Mouse (Mus musculus): ENCODE results near the gene Lrmp. TPM values are rescaled to one million over a fixed set of nuclear protein-coding genes. Genes with fewer than 3 reads are reported as not detected.

Gene Lrmp
- polyA plus RNA-seq, 1 experiment from 2014 or later, result 2.1 TPM

DNA sequence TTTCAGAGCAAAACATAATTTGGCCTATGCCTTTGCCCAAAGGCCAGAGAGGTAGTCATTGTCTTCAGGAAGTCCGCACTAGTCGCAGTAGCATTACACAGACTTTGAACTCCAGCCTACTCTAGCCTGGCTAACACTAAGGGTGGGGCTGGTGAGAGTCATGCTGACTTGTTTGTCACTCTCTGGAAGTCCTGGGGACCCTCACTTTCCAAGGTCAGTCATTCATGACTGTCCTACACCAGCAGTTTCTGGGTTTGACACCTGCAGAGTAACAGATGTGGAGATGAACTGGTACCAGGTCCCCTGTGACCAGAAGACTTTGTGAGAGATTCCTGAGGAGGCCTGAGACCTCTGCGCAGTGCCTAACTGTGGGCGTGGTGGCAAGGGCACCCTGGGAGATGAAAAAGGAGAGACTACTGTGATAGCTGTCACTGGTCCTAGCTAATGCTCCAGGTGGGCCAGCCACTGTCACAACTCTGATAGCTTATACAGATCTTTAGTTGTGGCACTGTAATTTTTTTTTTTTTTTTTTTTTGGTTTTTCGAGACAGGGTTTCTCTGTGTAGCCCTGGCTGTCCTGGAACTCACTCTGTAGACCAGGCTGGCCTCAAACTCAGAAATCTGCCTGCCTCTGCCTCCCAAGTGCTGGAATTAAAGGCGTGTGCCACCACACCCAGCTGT lies 9.2 kb upstream of the Lrmp start:
- no peak overlapping the region for H3K4me3 ChIP-seq (replicated peaks)
- ATAC-seq (replicated peaks; ENCODE audit: low FRiP score), result no peak
- no peaks in the 10 kb centered on the region for H3K27me3 ChIP-seq
- H3K4me2 ChIP-seq, result no peak overlapping the region
- WGBS, result 95% methylated on average over 5 of the region's 6 CpGs
- H3K4me1 ChIP-seq, result peaks cover 5% of the 10 kb centered on the region; the same call in 1 of the 2 replicates
- H3K9ac ChIP-seq, result no peak overlapping the region
- no peak overlapping the region for H3K27ac ChIP-seq
- no peaks in the 10 kb centered on the region for H3K9me3 ChIP-seq (replicated peaks)
- no peaks in the 10 kb centered on the region for H3K36me3 ChIP-seq

DNA sequence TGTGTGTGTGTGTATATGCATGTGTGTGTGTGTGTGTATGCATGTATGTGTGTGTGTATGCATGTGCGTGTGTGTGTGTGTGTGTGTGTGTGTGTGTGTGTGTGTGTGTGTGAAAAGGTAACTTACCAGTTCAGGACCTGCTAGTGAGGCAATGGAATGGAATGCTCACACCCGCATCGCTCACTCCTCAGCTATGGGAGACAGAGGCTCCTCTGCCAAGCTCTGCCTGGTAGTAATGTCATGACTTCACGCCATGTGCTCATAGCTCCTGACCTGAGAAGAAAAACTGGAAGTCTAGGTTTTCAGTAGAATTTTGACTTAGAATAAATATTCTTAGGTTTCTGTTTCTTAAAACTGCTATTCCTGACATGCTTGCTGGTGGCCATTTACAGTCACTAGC lies 4.7 kb upstream of the Lrmp start:
- Histone ChIP-seq H3K4me1 (no peaks in the 10 kb centered on the region; the same call in 1 of the 2 replicates), H3K27me3 (no peaks in the 10 kb centered on the region), H3K27ac (no peak overlapping the region), H3K36me3 (no peaks in the 10 kb centered on the region), H3K4me2 (no peak overlapping the region), H3K9ac (no peak overlapping the region), H3K9me3 (replicated peaks) (no peaks in the 10 kb centered on the region), H3K4me3 (replicated peaks) (no peak overlapping the region)
- ATAC-seq (replicated peaks; ENCODE audit: low FRiP score), result no peak
- WGBS, result 87% methylated on average over 4 of the region's 4 CpGs

DNA sequence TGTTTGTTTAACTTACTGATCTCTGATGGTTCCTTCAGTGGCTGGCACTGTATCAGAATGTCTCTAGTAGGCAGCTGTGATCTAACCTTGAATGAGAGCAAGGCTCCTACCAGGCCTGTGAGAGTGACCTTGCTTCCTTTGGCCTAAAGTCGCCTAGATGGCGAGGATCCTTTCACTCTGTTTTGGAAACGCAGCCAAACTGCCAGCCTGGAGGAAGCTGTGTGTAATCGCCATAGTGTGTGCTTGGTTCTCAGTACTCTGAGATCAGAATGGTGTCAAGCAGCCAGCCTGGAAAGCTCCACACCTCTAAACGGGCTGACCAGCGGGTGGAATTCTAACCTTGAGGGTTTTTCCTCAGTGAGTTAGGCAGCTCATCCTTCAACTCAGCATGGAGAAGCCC lies 2.6 kb upstream of the Lrmp start:
- no peak for ATAC-seq (replicated peaks; ENCODE audit: low FRiP score)
- H3K4me3 ChIP-seq (replicated peaks), result no peak overlapping the region
- H3K4me2 ChIP-seq, result no peak overlapping the region
- 63% methylated on average over 6 of the region's 6 CpGs for WGBS
- peaks cover 10% of the 10 kb centered on the region for H3K4me1 ChIP-seq
- no peak overlapping the region for H3K27ac ChIP-seq
- no peak overlapping the region for H3K9ac ChIP-seq
- H3K36me3 ChIP-seq, result no peaks in the 10 kb centered on the region
- H3K9me3 ChIP-seq (replicated peaks), result no peaks in the 10 kb centered on the region
- no peaks in the 10 kb centered on the region for H3K27me3 ChIP-seq

DNA sequence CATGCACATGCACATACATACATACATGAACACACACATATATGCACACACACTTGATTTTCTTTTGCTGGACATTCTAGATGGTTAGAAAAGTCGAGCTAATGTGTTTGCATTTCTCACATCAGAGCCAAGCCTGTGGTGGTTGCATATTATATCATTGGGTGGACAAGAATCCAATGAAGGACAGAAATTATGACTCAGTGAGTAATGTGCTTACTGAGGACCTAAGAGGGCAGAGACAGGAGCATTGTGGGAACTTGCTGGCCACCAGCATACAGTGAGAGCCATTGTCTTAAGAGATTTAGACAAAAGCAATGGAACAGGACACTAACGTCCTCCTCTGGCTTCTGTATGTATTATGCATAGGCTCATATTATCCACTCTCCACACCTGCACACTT lies 892 bp upstream of the Lrmp start:
- no peaks in the 10 kb centered on the region for H3K27me3 ChIP-seq
- peaks cover 10% of the 10 kb centered on the region for H3K4me1 ChIP-seq
- no peak overlapping the region for H3K27ac ChIP-seq
- H3K9ac ChIP-seq, result no peak overlapping the region
- no peak for ATAC-seq (replicated peaks; ENCODE audit: low FRiP score)
- H3K9me3 ChIP-seq (replicated peaks), result no peaks in the 10 kb centered on the region
- no peak overlapping the region for H3K4me2 ChIP-seq
- 83% methylated on average over 2 of the region's 2 CpGs for WGBS
- H3K36me3 ChIP-seq, result no peaks in the 10 kb centered on the region
- H3K4me3 ChIP-seq (replicated peaks), result no peak overlapping the region

DNA sequence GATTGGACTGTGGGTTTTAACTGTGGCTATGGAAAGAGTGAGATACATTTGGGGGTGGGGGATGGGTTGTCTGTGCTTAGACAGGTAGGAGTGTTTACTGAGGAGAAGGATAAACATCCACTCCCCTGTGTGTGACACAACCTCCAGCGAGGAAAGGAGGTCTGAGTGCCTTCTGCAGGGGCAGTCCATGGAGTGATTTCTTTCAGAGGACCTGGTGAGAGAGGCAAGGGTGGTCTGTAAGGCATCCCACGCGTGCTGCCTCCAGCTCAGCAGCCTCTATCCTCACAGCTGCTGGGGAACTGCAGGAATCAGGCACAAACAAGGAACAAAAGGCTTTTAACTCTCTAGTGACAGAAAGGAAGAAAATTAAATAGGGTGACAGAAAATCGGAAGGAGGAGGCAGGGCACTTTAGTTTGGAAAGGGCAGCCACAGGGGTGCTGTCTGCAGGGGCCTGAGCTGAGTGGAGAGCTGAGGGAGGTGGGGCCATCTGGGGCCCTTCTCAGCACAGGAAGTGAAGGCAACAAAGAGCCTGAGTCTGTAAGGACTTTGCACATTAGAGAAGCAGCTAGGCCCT lies 732 bp downstream of the Lrmp start:
- Histone ChIP-seq H3K27me3 (no peaks in the 10 kb centered on the region), H3K27ac (0 out of 2 replicates have a peak overlapping the region, but pooled peaks have one; percentile 27), H3K4me1 (peaks cover 21% of the 10 kb centered on the region), H3K4me2 (no peak overlapping the region), H3K4me3 (replicated peaks) (no peak overlapping the region), H3K9me3 (replicated peaks) (no peaks in the 10 kb centered on the region), H3K9ac (no peak overlapping the region), H3K36me3 (no peaks in the 10 kb centered on the region)
- WGBS, result 17% methylated on average over 4 of the region's 4 CpGs
- peak; percentile 76; the same call in 1 of the 2 replicates for ATAC-seq (replicated peaks; ENCODE audit: low FRiP score)

DNA sequence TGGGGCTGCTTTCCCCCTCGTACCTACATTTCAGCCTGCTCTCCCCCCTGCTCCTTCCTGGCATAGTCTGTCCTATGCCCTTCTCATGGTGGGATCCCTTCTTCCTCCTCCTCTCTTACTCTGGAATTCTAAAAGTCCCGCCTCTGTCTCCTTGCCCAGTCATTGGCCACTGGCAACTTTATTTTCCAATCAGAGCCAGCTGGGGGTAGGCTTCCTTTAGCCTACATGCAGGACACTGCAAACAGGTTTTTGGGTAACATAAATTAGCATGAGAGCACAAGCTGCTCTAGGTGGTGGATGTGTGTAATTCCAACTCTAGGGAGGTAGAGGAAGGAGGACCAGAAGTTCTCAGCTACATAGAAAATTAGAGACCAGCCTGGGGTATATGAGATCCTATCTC lies 4.6 kb downstream of the Lrmp start:
- H3K27me3 ChIP-seq, result no peaks in the 10 kb centered on the region
- no peak for ATAC-seq (replicated peaks; ENCODE audit: low FRiP score)
- H3K9me3 ChIP-seq (replicated peaks), result no peaks in the 10 kb centered on the region
- no peak overlapping the region for H3K4me2 ChIP-seq
- H3K9ac ChIP-seq, result no peak overlapping the region
- no peaks in the 10 kb centered on the region for H3K36me3 ChIP-seq
- no peak overlapping the region for H3K4me3 ChIP-seq (replicated peaks)
- no peak overlapping the region for H3K27ac ChIP-seq
- 76% methylated on average over 2 of the region's 2 CpGs for WGBS
- peaks cover 28% of the 10 kb centered on the region for H3K4me1 ChIP-seq

DNA sequence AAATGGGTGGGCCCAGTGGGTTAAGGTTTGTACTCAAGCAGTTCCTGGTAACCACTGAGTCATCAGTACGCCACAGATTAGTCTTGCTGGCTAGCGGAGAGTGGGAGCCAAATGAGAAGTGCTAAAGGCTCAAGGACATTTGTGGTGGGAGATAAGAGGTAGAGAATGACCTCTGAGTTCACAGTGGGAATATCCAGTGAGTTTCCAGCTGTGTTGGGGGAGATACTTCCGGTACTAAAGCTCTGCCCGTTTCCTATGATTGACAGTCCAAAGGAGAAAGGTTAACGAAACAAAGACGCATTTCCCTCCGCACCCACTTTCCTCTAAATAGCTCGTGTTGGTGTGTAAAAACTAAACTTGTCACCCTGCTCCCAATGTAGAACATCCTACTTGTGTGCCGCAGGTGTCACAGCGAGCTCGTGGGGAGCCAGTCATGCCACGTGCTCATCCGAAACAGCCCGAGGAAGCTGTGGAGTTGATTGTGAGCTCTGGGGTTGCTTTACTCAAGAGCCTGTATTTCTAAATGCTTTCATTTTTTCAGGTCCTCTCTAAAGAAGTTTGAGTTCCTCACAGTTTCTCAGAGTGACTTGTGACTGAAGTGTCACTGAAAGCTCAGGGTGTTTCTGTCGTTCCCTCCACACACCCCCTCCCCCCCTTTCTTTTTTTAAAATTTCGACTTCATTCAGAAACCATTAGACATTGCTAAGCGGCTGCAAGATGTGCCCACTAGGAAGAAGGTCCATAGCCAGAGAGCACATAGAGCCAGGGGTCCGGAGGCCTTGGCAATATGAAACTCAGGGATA lies 5.5 kb downstream of the Lrmp start:
- no peak overlapping the region for H3K9ac ChIP-seq
- 40% methylated on average over 18 of the region's 18 CpGs for WGBS
- no peaks in the 10 kb centered on the region for H3K36me3 ChIP-seq
- no peak overlapping the region for H3K27ac ChIP-seq
- no peak overlapping the region for H3K4me3 ChIP-seq (replicated peaks)
- H3K9me3 ChIP-seq (replicated peaks), result no peaks in the 10 kb centered on the region
- no peaks in the 10 kb centered on the region for H3K27me3 ChIP-seq
- H3K4me2 ChIP-seq, result peak overlapping the region; percentile 12; the same call in 1 of the 2 replicates
- no peak for ATAC-seq (replicated peaks; ENCODE audit: low FRiP score)
- H3K4me1 ChIP-seq, result peaks cover 34% of the 10 kb centered on the region

DNA sequence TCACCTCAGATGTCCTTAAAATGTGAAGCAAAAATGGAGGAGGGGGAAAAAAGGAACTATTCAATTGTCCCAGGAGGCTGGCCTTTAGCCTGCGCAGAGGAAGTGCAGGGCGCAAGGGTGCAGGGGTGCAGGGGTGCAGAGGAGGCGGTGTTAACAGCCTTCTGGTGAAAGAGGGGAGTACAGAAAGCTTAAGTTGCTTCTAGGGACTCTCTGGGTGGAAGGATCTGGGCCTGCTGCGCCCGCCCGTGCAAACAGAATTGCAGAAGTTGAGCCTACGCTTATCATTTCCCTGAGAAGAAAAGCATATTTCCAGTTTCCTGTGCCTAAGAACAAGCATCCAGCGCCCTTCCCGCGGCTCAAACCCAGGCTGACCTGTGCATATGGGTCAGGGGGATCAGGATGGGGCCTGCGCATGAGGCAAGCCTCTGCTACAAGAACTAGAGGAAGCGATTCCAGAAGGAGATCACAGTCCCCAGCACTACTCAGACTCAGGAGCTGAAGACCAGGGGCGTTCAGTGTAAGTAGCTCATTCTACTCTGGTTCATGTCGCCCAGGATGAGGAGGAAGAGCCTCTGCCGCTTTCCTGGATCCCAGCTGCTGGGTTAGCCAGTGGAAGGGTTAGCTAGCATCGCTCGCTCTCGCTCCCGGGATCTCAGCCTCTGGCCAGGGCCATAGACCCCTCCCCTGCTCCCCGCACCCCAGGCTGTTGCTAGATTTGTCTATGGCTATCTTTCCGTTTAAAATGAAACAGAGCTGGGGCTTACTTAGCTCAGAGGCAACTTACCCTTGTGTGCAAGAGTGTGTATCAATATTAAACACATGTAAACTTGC lies 6.4 kb downstream of the Lrmp start:
- H3K4me3 ChIP-seq (replicated peaks), result no peak overlapping the region
- no peaks in the 10 kb centered on the region for H3K9me3 ChIP-seq (replicated peaks)
- ATAC-seq (replicated peaks; ENCODE audit: low FRiP score), result no peak
- WGBS, result 67% methylated on average over 21 of the region's 21 CpGs
- no peaks in the 10 kb centered on the region for H3K36me3 ChIP-seq
- H3K9ac ChIP-seq, result no peak overlapping the region
- no peak overlapping the region for H3K27ac ChIP-seq
- no peaks in the 10 kb centered on the region for H3K27me3 ChIP-seq
- no peak overlapping the region for H3K4me2 ChIP-seq
- peaks cover 26% of the 10 kb centered on the region for H3K4me1 ChIP-seq

DNA sequence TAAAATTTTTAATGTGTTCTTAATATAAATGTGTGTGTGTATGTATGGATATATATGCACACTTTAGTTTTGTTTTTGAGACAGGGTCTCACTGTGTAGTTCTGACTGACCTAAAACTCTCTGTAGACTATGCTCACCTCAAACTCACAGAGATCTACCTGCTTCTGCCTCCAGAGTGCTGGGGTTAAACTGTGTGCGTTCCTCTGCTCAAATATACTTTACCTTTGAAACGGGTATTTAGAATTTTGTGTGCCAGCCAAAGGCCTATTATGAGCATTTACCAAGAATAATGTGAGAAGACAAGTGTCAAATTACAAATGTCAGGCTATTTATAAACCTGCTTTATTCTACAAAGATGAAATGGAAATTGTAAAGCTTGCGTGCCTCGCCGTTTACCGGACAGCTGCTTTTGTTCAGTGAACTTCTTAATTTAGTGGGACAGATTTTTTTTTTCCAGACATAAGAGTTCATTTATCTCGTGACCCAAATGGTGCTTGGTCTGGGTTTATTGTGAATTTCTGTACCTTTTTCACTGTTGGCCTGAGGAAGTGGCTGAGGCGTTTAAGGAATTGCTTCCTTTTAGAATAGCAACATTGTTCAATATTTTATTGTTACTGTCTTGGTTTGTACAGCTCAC lies 7.1 kb downstream of the Lrmp start:
- Histone ChIP-seq H3K27ac (no peak overlapping the region), H3K36me3 (no peaks in the 10 kb centered on the region), H3K9ac (no peak overlapping the region), H3K27me3 (no peaks in the 10 kb centered on the region), H3K9me3 (replicated peaks) (no peaks in the 10 kb centered on the region), H3K4me3 (replicated peaks) (no peak overlapping the region), H3K4me2 (no peak overlapping the region), H3K4me1 (peaks cover 26% of the 10 kb centered on the region)
- ATAC-seq (replicated peaks; ENCODE audit: low FRiP score), result no peak
- WGBS, result 58% methylated on average over 8 of the region's 8 CpGs

DNA sequence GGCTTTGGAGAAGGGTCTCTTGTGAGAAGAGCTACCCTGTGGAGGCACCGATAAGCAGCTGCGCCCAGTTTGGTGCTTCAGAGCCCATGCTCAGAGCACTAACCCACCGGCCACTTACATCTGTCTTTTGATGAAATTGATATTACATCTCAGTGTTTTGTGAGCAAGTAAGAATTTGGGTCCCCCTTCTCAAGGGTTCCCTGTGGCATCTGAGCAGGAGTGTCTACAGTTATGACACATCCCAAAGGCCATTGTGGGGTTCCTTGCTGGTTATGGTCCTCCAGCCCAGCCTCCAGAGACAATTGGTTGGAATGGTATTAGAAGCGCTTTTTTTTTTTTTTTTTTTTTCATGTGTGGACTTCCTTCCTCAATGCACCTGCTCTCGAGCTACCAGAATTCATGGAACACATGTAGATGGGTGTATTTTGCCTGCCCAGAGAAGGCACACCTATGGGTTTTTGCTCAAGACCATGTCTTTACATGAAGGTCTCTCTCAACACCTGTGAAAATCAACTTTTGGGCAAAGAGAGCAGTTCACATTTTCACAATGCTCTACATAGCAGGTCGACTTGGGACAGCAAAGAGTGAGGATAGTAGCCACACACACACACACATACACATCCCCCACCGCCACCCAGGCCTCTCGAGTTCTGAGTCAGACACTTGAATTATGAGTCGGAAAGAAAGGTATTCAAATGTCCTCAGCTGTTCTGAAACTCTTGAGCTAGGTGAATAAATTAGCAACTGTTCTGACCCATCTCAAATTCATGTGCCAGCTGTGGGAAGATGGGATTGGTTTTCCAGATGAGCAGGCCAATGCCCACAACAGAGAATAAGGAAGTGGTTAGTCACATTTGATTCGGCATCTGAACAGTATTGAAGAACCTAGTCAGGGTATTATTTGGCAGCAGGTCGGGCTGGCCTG lies 7.9 kb downstream of the Lrmp start:
- 66% methylated on average over 11 of the region's 11 CpGs for WGBS
- Histone ChIP-seq H3K4me1 (peaks cover 26% of the 10 kb centered on the region), H3K4me2 (no peak overlapping the region), H3K9me3 (replicated peaks) (no peaks in the 10 kb centered on the region), H3K4me3 (replicated peaks) (no peak overlapping the region), H3K27me3 (no peaks in the 10 kb centered on the region), H3K36me3 (no peaks in the 10 kb centered on the region), H3K9ac (no peak overlapping the region), H3K27ac (no peak overlapping the region)
- ATAC-seq (replicated peaks; ENCODE audit: low FRiP score), result no peak

DNA sequence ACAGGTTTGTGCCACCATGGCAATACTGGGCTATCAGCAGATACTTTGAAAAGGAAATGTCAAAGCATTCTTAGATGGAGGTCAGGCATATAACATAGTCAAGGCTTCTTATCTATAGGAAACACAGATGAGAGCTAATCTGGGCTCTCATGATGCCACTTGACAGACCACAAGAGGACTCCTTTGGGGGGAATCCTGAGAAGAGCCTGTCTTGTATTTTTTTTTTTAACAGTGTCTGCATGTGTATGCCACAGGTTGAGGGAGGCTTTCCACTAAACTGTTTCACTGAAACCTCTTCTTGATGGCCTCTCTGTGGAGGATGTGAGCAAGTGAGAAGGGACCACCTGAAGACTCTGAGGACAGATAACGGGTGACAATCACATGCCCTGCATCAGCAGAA lies 9.2 kb downstream of the Lrmp start:
- Histone ChIP-seq H3K36me3 (no peaks in the 10 kb centered on the region), H3K9me3 (replicated peaks) (no peaks in the 10 kb centered on the region), H3K4me1 (peaks cover 26% of the 10 kb centered on the region), H3K4me3 (replicated peaks) (no peak overlapping the region), H3K27ac (no peak overlapping the region), H3K27me3 (no peaks in the 10 kb centered on the region), H3K9ac (no peak overlapping the region), H3K4me2 (no peak overlapping the region)
- ATAC-seq (replicated peaks; ENCODE audit: low FRiP score), result no peak
- 85% methylated on average over 1 of the region's 1 CpGs for WGBS

Data from kidney, embryonic 15.5 days (tissue).